Mouse (Mus musculus) heart, embryonic 16.5 days (tissue): ENCODE results near the gene Olfr193. TPM values are rescaled to one million over a fixed set of nuclear protein-coding genes. Genes with fewer than 3 reads are reported as not detected.
"Not testable (repeated sequence)": the region's sequence is repeated elsewhere in the genome, so short reads cannot be mapped to it uniquely, and the experiment has no call there.

Experiments
- ATAC-seq: fragments of 200-750 bp; cut with Nextera tagmentation; replicated peaks from 2 replicates; pipeline ENCODE4 v1.8.0; 2017; ENCODE audit warnings: moderate number of reproducible peaks; ENCODE audit not compliant: insufficient read depth, low FRiP score; ENCODE audit errors: extremely low read depth
- H3K27ac ChIP-seq: fragments of 300-500 bp; sonication (generic); 2 replicates; pipeline ENCODE4 v1.5.1; 2014; ENCODE audit warnings: mild to moderate bottlenecking, low read length, control low read depth, moderate library complexity
- H3K27me3 ChIP-seq: fragments of 300-500 bp; sonication (generic); 2 replicates; pipeline ENCODE4 v1.6.1; 2014; ENCODE audit warnings: low read length, mixed read lengths; ENCODE audit not compliant: control insufficient read depth, insufficient read depth
- H3K36me3 ChIP-seq: fragments of 300-500 bp; sonication (generic); 2 replicates; pipeline ENCODE4 v1.6.1; 2014; ENCODE audit not compliant: control insufficient read depth, insufficient read depth
- H3K4me1 ChIP-seq: fragments of 300-500 bp; sonication (generic); 2 replicates; pipeline ENCODE4 v1.6.1; 2014; ENCODE audit warnings: low read length, mixed read lengths; ENCODE audit not compliant: control insufficient read depth, insufficient read depth
- H3K4me2 ChIP-seq: fragments of 300-500 bp; sonication (generic); 2 replicates; pipeline ENCODE4 v1.6.1; 2014; ENCODE audit warnings: low read depth, mild to moderate bottlenecking, control low read depth, low read length
- H3K4me3 ChIP-seq: fragments of 300-500 bp; sonication (generic); 2 replicates; pipeline ENCODE4 v1.5.1; 2014; ENCODE audit warnings: mild to moderate bottlenecking, control low read depth, low read length
- H3K9ac ChIP-seq: fragments of 300-500 bp; sonication (generic); 2 replicates; pipeline ENCODE4 v1.6.1; 2014; ENCODE audit warnings: low read length, control low read depth
- H3K9me3 ChIP-seq: fragments of 300-500 bp; sonication (generic); replicated peaks from 2 replicates; pipeline ENCODE4 v1.6.1; 2016; ENCODE audit warnings: low read length; ENCODE audit not compliant: control insufficient read depth
- WGBS: fragments of 180-500 bp; shearing (Covaris S2); extraction: QIAGEN DNeasy Blood & Tissue Kit; methylation state at CpG from one replicate; pipeline ENCODE4 v1.1.7; 2014; 5-methylcytosine and 5-hydroxymethylcytosine counted together
- polyA plus RNA-seq: library from polyadenylated mRNA; unstranded; fragments of >200 nt; fragmentation: Nextera tagmentation; extraction: Ambion mirVana; gene quantifications from 2 replicates; pipeline ENCODE4 v1.2.1, GENCODE M21; 2015

Olfr193 gene
- polyA plus RNA-seq, 1 experiment from 2014 or later, result not detected

GRCm38 (mm10) chr16:59081113-59081512 lies 30.6 kb downstream of the Olfr193 start:
- 68% methylated on average over 2 of the region's 2 CpGs for WGBS

DNA sequence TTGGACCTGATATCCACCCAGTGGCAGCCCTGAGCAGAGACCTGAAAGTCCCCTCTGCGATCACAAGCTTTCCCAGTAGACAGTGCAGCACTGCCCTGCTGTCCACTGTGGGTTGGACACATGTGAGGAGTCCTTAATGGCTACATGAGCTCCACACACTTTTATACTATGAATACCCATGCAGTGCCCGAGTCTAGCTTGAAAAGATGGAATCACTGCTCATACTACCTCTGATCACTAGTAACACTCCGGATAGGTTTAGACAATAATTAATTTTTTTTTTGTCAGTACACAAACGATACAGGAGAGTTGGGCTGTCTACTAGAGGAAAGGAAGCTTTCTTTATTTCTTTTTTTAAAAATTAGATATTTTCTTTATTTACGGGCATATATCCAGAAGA lies 33.8 kb downstream of the Olfr193 start, which contains the start of gene Olfr190:
TSS of gene Olfr190 (minus strand) at position 101 of the 400 bp plus-strand sequence.
- H3K27me3 ChIP-seq, result no peaks in the 10 kb centered on the region
- H3K4me1 ChIP-seq, result no peaks in the 10 kb centered on the region
- H3K4me3 ChIP-seq, result no peak within 1 kb of the TSS
- H3K4me2 ChIP-seq, result no peak within 1 kb of the TSS
- WGBS, result 82% methylated on average over 5 of the region's 5 CpGs
- H3K9ac ChIP-seq, result no peak within 1 kb of the TSS
- H3K9me3 ChIP-seq, result no peaks in the 10 kb centered on the region
- no peak for ATAC-seq
- H3K27ac ChIP-seq, result no peak within 1 kb of the TSS
- no peaks in the 10 kb centered on the region for H3K36me3 ChIP-seq

More at GRCm38 (mm10) chr16:59081113-59081512, 30.6 kb downstream of the Olfr193 start:
- not testable (repeated sequence) for H3K4me1 ChIP-seq, H3K27ac ChIP-seq, H3K4me3 ChIP-seq, H3K36me3 ChIP-seq, H3K9ac ChIP-seq, H3K4me2 ChIP-seq, H3K9me3 ChIP-seq, H3K27me3 ChIP-seq, ATAC-seq

DNA sequence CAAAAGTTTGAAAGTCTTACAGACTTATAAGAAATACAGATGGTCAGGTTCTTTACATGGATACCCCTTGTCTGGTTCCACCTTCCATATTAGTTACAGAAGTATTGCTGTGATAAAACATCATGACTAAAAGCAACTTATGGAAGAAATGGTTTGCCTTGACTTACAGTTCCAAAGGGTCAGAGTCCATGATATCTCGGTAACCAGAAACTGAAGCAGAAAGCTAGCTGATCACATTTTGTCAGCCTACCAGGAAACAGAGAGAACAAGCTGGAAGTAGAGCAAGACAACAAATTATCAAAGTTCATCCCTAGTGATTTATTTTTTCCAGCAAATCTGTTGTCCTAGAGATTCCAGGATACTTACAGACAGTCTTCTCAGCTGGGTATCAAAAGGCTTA lies 38.2 kb downstream of the Olfr193 start:
- Histone ChIP-seq H3K9ac (no peak overlapping the region), H3K4me1 (no peaks in the 10 kb centered on the region), H3K27me3 (no peaks in the 10 kb centered on the region), H3K4me3 (no peak overlapping the region), H3K36me3 (no peaks in the 10 kb centered on the region), H3K9me3 (no peaks in the 10 kb centered on the region), H3K27ac (no peak overlapping the region), H3K4me2 (no peak overlapping the region)
- no peak for ATAC-seq
- 73% methylated on average over 1 of the region's 1 CpGs for WGBS

- Histone ChIP-seq H3K27ac (no peak overlapping the region), H3K9ac (no peak overlapping the region), H3K4me1 (no peaks in the 10 kb centered on the region), H3K9me3 (no peaks in the 10 kb centered on the region), H3K27me3 (no peaks in the 10 kb centered on the region), H3K36me3 (no peaks in the 10 kb centered on the region), H3K4me3 (no peak overlapping the region), H3K4me2 (no peak overlapping the region)
- ATAC-seq, result no peak
Measured at GRCm38 (mm10) chr16:59071755-59072154, 39.9 kb downstream of the Olfr193 start.

DNA sequence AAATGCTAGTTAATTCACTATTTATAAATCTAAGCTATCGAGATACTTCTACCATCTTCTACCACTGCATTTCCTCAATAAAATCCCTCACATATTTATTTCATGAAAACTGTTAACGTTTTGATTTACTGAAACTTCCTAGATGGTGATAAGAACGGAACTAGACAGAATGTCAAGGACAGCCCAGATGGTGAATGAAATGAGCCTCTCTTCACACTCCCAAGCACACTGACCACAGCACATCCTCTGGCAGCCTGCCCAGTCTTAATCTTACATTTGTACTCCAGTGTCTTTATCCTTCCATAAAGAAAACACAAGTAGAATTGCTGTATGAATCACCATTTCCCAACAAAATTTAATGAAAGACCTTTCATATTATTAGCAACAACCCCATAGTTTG lies 49.3 kb downstream of the Olfr193 start:
- WGBS, result 35% methylated on average over 3 of the region's 3 CpGs
- H3K27me3 ChIP-seq, H3K4me3 ChIP-seq, ATAC-seq, H3K4me1 ChIP-seq, H3K36me3 ChIP-seq, H3K9ac ChIP-seq, H3K27ac ChIP-seq, H3K4me2 ChIP-seq, H3K9me3 ChIP-seq: not testable (repeated sequence)

Other genes with a start within 250 kb of the Olfr193 start
- gene Olfr177, start 237.1 kb downstream of the Olfr193 start, polyA plus RNA-seq, result not detected in 2 replicates
- gene Olfr178, start 219.8 kb downstream of the Olfr193 start, polyA plus RNA-seq, result not detected in 2 replicates
- gene Olfr181, start 183.1 kb downstream of the Olfr193 start, polyA plus RNA-seq, result not detected in 2 replicates
- gene Olfr180, start 182.5 kb downstream of the Olfr193 start, polyA plus RNA-seq, result not detected in 2 replicates
- not detected in 2 replicates for gene Olfr183, start 116.5 kb downstream of the Olfr193 start, polyA plus RNA-seq
- not detected in 2 replicates for gene Olfr186, start 81.6 kb downstream of the Olfr193 start, polyA plus RNA-seq
- gene Olfr187, start 72.1 kb downstream of the Olfr193 start, polyA plus RNA-seq, result not detected in 2 replicates
- gene Olfr190, start 33.9 kb downstream of the Olfr193 start, polyA plus RNA-seq, result not detected in 2 replicates
- gene Olfr191, start 22.1 kb downstream of the Olfr193 start, polyA plus RNA-seq, result not detected in 2 replicates
- not detected in 2 replicates for gene Olfr194, start 9.2 kb upstream of the Olfr193 start, polyA plus RNA-seq
- not detected in 2 replicates for gene Olfr195, start 35.2 kb upstream of the Olfr193 start, polyA plus RNA-seq
- gene Olfr196, start 58.6 kb upstream of the Olfr193 start, polyA plus RNA-seq, result not detected in 2 replicates
- not detected in 2 replicates for gene Olfr198, start 91.7 kb upstream of the Olfr193 start, polyA plus RNA-seq
- gene Olfr199, start 107.9 kb upstream of the Olfr193 start, polyA plus RNA-seq, result not detected in 2 replicates
- gene Olfr201, start 160.8 kb upstream of the Olfr193 start, polyA plus RNA-seq, result not detected in 2 replicates
- gene Olfr202, start 174.9 kb upstream of the Olfr193 start, polyA plus RNA-seq, result not detected in 2 replicates
- not detected in 2 replicates for gene Olfr203, start 187.0 kb upstream of the Olfr193 start, polyA plus RNA-seq
- not detected in 2 replicates for gene Olfr204, start 206.4 kb upstream of the Olfr193 start, polyA plus RNA-seq
- gene Olfr205, start 219.3 kb upstream of the Olfr193 start, polyA plus RNA-seq, result not detected in 2 replicates
- gene Olfr206, start 237.4 kb upstream of the Olfr193 start, polyA plus RNA-seq, result not detected in 2 replicates